Mouse (Mus musculus) kidney, adult 11 months (tissue): ENCODE measurements at regions not wholly inside any gene's neighbourhood (a gene's known extent, or its start where the extent isn't known, plus 50 kb on each side); places are given as distances from the start of the nearest gene placed in this dataset.

Source experiments
- DNase-seq: peaks from one replicate; pipeline ENCODE4 v3.0.0; 2022

DNA sequence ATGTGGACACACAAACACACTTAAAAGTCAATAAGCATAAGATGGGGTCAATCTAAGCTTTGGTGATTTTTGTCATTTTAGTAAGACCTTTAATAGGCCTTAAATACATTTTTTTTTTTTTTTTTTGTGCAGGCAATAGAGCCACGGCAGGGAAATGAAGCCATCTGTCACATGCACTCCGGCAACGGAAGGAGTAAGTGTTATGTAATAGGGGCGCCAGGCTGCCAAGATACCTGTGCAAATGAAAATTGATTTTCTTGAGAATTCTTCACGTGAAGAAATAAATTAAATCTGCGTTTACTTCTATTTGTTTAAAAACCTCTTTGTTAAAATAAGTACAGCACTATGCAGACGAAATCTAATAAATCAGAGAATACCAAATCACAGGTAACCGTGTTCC lies 54.6 kb upstream of the Card11 start:
- DNase-seq, result no peak

DNA sequence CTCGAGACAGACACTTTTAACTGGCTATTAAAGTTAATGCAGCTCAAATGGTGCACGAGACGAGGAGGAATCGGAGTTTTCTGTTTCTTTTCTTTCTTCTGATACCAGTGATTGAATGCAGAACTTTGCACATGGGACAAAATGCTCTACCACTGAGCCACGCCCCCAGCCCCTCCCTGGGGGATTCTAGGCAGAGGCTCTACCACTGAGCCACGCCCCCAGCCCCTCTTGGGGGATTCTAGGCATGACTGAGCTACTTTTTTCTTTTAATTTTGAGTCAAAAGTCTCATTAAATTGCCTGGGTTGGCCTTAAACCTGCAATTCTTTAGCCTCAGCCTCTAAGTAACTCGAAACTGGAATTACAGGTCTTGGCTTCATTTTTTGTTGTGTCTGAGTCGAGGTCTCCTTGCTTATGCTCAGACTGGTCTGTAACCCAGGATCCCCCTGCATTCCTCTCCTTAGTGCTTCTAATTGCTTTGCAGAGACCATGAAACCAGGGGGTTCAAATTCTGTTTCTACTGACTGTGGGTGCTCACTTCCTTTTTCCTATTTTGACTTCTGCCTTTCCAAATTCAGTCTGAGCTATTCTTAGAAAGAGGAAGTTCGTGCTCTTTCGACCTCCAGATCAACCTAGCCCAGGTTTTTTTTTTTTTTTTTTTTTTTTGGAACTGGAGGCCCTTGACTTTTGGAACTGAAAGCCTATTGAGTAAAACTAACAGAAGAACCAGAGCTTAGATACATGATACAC lies 55.4 kb upstream of the Card11 start:
- DNase-seq, result no peak

GRCm38 (mm10) chr5:141058141-141058540 lies 57.8 kb upstream of the Card11 start:
- DNase-seq, result no peak

- no peak for DNase-seq
Measured at GRCm38 (mm10) chr5:141058863-141059262, 58.5 kb upstream of the Card11 start.

GRCm38 (mm10) chr5:141062144-141062543 lies 61.8 kb upstream of the Card11 start:
- no peak for DNase-seq

DNA sequence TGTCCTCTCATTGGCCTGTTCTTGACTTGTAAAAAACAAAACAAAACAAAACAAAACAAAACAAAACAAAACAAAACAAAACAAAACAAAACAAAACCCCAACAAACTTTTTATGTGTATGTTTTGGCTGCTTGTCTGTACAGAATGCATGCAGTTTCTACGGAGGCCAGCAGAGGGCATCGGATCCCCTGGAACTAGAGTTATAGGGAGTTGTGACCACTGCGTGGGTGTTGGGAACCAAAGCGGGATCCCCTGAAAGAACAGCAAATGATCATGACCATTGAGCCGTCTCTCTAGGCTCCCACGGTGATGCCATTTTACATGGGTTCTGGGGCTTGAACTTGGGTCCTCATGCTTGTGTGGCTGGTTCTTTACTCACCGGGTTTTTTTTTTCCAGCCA lies 67.2 kb upstream of the Card11 start:
- no peak for DNase-seq

- DNase-seq, result no peak
Measured at GRCm38 (mm10) chr5:141074457-141074856, 74.1 kb upstream of the Card11 start.

- no peak for DNase-seq
Measured at GRCm38 (mm10) chr5:141076158-141076557, 75.8 kb upstream of the Card11 start.

DNA sequence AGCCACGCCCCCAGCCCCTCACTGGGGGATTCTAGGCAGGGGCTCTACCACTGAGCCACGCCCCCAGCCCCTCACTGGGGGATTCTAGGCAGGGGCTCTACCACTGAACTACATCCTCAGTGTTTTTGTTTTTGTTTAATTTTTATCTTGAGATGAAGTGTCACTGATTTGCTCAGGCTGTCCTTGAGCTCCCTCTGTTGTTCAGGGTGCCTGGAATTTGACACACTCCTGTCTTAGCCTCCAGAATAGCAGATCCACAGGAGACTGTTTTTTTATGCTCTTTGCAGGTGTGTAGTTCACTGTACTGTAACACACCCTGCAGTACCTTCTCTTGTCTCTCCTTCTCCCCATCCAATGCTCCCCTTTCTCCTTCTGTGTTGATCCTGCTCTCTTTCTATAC lies 76.6 kb upstream of the Card11 start:
- no peak for DNase-seq

- DNase-seq, result no peak
Measured at GRCm38 (mm10) chr5:141080896-141081295, 80.5 kb upstream of the Card11 start.

- no peak for DNase-seq
Measured at GRCm38 (mm10) chr5:141084056-141084730, 83.8 kb upstream of the Card11 start.

GRCm38 (mm10) chr5:141084746-141085145 lies 84.4 kb upstream of the Card11 start:
- no peak for DNase-seq

DNA sequence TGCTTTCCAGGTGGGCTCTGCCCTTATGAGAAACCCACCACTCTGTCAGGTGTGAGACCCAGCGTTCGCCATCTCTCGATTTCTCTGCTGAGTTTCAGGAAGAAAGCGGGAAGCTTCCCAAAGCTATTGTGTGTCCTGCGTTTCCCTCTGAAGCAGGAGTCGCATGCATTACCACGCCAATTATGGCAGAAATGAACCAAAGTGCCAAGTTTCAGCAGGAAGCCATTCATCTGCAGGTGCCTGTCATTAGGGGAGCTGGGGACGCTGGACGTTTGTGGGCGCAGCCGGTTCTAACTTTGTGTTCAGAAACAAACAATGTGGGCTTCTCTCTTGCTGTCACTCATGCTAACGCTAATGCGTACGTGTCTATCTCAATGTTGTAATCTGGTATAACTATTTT lies 91.3 kb upstream of the Card11 start:
- DNase-seq, result no peak

- DNase-seq, result peak; percentile 16
Measured at GRCm38 (mm10) chr5:141093641-141094040, 93.3 kb upstream of the Card11 start.

GRCm38 (mm10) chr5:141097878-141098277 lies 97.5 kb upstream of the Card11 start:
- no peak for DNase-seq

DNA sequence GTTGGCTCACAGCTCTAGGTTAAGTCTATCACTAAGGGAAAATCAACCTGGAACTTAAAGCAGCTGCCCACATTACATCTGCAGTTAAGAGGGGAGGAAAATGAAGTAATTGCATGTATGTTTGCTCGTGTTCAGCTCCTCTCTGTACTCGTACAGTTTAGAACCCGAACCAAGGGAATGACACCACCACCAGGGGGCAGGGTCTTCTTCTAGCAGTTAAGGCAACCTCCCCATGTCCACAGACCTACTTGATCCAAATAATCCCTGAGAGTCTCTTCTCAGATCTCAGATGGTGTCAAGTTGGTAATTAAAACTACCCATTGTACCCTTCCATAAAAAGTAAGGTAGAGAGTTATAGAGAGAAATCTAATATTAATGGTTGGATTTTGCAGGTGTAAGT lies 111.3 kb upstream of the Card11 start:
- DNase-seq, result no peak

- DNase-seq, result no peak
Measured at GRCm38 (mm10) chr5:141115273-141115904, 115.0 kb upstream of the Card11 start.

- no peak for DNase-seq
Measured at GRCm38 (mm10) chr5:141115963-141116362, 115.6 kb upstream of the Card11 start.

- DNase-seq, result no peak
Measured at GRCm38 (mm10) chr5:141125870-141126269, 115.4 kb upstream of the Sdk1 start.

- DNase-seq, result peak; percentile 19
Measured at GRCm38 (mm10) chr5:141126536-141126935, 114.8 kb upstream of the Sdk1 start.

DNA sequence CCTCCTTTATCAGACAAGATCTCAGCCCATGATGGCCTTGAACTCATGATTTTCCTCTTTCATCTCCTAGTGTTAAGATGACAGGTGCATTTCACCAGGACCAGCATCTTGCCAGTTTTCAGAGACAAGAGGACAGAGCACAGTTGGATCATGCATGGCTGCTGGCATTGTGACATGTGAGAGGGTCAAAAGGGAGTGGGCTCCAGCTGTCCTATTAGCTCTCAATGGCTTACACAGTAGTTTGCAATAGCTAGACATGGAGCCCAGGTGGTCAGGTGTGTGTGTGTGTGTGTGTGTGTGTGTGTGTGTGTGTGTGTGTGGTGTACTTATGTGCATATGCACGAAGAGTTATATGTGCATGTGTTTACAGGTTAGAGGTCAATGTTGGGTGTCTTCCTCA lies 110.3 kb upstream of the Sdk1 start:
- no peak for DNase-seq

- DNase-seq, result no peak
Measured at GRCm38 (mm10) chr5:141131906-141132305, 109.4 kb upstream of the Sdk1 start.

DNA sequence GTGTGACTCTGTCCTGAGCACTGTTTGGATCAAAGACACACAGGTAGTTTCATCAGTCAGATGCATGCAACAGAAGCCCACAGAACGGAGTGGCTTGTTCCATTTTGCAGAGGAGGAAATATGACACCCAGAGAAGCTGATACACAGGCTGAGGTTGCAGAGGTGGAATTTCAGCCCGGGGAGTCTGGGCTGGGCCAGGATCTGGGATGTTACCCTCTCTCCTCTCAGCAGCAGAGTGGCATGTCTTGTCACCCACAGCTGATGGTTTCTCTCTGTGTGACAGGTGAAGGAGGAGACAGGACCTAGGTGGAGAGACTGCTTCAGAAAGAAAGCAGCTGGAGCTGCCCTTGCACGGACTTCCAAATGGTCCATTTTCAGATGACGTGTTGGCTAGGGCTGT lies 105.1 kb upstream of the Sdk1 start:
- DNase-seq, result no peak

DNA sequence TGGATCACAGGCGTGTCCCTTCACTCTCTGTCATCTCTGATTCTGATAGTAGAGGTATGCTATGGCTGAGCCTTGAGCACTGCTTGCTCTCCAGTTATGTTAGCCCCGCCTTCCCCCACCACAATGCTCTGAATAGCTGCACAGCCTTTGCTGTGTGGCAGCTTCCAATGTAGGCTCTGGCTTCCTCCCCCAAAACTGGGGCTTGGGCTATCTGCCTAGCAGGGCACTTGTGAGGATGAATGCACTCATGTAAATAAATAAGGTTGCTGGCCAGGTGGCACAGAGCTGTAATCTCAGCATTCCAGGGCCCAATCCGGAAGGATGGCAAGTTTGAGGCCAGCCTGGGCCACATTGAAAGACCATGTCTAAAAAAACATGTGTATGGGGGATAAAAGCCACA lies 103.6 kb upstream of the Sdk1 start:
- no peak for DNase-seq
